Mouse (Mus musculus) activated CD4-positive, CD25-positive, alpha-beta regulatory T cell, adult 9 weeks (primary cell): Measurements from ENCODE around the gene Pkd1l1. TPM values are rescaled to one million over a fixed set of nuclear protein-coding genes. Genes with fewer than 3 reads are reported as not detected.

ENCODE experiments used
- polyA plus RNA-seq: library from polyadenylated mRNA; unstranded; fragments of 100-300 nt; shearing (Covaris generic); gene quantifications from one replicate; pipeline ENCODE4 v1.2.1, GENCODE M21; 2017

Gene Pkd1l1
- polyA plus RNA-seq: not detected

GRCm38 (mm10) chr11:8973166-8973565 lies at the start of gene Pkd1l1:
Gene Pkd1l1 (minus strand): TSS chr11:8973266.

GRCm38 (mm10) chr11:9010853-9011339 lies 37.8 kb upstream of the Pkd1l1 start, which contains the start of gene Hus1:
Gene Hus1 (minus strand): TSS chr11:9011191.

Other genes with a start within 250 kb of the Pkd1l1 start
- gene Hus1, start 37.9 kb upstream of the Pkd1l1 start, polyA plus RNA-seq: 12.8 TPM
- 0.11 TPM for gene Gm11992, start 75.3 kb upstream of the Pkd1l1 start, polyA plus RNA-seq
- gene Sun3, start 75.7 kb upstream of the Pkd1l1 start, polyA plus RNA-seq: not detected
- not detected for gene Upp1, start 144.8 kb upstream of the Pkd1l1 start, polyA plus RNA-seq
- not detected for gene Abca13, start 218.7 kb upstream of the Pkd1l1 start, polyA plus RNA-seq